Mouse (Mus musculus) layer of hippocampus, adult 9-11 months (tissue): ENCODE measurements around the gene Zfp644.
A peak's percentile ranks its signal among the peaks of the same experiment; 100 is the strongest.

Source experiments
- DNase-seq: peaks from one replicate; pipeline ENCODE4 v3.0.0; 2022

The Zfp644 gene

DNA sequence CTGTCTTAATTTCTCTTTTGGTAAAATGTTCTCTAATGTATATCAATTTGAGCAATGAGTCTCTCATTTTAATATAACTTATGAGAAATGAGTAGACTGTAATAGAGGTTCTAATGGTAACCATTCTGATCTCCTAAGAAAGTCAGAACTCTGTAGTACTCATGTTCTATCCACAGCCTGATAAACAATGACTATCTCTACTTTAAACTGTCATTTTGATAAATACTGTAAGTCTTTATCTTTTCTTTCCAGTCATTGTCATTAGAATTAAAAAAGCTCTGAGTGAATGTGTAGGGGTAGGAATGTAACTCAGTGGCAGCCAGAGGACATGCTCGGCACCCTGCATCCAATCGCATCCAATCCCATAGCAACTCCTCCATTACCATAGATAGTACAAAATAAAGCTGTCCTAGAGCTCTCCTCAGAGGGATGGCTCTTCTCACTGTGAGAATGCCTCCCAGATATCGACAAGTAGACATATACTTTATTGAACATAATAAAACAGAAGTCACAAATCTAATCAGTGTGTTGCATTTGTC lies 44.2 kb downstream of the Zfp644 start:
- no peak for DNase-seq

DNA sequence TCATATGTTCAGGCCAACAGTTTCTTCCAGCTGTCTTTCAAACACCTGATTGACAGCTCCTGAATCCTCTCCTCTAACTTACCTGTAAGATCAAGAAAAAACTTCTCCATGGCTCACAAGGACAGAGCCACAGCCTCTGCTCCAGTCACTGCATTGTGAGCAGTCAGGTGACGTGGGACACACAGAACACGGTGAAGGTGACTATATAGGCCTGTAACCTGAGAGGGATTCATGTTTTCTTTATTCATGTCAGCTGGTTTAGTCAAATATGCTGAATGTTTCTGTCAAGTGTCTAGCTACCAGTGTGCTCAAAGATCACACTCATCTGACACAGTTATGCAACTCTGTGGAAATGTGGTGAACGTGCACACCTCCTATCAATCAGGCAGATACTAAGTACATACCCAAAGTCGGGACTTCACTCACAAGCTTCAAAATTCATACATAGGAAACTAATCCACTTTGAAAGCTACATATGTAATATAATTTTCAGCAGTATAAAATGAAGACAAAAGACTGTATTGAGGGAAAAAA lies 44.8 kb downstream of the Zfp644 start:
- no peak for DNase-seq

DNA sequence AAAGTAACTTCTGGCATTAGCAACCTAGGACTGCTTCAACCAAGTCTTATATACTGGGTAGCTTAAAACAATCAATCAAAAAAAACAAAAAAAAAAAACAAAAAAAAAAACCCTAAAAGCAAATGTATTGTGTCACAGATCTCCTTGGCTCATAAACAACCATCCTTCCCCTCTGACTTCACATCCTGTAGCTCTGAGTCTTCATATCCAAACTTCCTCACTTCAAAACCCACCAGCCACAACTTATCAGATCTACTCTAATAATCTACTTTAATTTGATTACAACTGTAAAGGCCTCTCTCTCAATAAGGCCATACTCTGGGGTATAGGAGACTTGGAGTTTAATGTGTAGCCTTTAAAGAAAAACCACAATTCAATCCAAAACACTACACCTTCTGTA lies 47.1 kb downstream of the Zfp644 start:
- no peak for DNase-seq

DNA sequence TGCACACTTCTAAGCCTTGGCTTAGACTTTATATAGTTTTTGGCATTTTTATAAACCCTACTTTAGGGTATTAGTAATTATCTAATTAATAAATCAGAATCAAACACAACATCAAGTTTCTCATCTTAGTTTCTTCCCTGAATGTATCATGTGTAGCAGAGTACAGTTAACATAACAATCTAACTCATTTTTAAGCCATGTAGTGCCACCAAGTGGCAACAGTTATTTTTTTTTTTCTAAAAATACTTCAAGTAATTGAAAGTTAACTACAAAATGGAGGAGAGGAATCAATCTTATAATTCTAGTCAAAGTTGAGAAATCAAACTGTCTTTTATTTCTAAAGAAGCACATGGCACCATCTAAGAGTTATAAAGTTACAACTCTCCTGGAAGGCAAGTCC lies 47.6 kb downstream of the Zfp644 start:
- DNase-seq, result no peak

DNA sequence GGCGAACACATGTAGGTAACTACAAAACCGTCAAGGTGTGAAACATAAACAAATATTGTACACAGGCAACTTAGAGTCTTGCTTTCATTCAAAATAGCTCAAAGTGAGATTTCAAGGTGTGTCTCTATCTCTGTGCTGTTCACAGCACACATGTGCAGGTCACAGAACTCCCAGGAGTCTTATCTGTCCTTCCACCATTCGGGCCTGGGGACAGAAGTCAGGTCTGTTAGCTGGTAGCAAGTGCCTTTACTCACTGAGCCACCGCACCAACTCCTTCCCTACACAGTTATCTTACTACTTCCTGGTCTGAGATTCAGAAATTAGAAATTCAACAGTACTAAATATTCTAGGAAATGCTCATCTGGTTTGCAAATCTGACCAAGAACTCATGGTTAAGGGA lies 53.7 kb downstream of the Zfp644 start:
- DNase-seq, result no peak

DNA sequence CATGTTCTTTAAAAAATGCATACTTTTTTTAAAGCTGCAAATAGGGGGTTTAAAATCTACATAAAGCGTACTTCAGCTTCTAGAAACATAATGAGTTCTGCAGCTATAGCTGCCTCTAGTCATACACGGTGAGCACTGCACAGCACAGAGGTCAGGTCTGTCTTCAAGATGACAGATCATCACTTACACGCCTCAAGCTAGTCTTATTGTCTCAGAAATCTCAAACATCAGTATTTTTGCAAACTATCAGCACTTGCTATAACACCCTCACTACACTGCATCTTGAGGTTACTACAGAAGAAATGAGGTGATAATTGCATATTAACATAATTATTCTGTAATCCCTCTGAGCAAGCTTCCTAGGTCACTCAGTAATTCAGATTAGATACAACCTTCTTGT lies 55.2 kb downstream of the Zfp644 start:
- no peak for DNase-seq

DNA sequence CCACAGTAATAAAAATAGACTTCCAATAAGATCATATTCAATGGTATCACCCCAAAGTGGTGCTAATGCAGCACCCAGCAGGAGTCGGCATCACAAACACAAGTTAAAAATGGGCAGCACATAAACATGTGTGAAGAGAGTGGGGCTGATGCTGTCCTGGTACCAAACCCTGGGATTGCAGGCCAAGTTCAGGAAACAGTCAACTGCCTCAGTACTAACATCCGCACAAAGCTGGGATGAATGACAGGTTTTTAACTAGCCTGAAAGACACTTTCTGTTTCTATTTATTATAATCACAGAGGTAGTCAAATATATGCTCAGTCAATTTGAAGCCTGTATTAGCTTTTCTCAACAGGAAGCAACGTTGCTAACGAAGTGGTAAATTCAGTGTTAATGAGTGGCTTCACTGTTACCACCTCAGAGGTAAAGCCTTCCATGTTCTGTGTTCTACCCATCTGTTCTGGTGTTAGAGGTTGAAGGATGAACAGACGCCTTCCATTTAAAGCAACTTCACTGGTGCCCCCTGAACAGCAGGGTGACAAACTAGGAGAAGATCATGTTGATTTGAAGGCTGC lies 56.8 kb downstream of the Zfp644 start:
- no peak for DNase-seq

DNA sequence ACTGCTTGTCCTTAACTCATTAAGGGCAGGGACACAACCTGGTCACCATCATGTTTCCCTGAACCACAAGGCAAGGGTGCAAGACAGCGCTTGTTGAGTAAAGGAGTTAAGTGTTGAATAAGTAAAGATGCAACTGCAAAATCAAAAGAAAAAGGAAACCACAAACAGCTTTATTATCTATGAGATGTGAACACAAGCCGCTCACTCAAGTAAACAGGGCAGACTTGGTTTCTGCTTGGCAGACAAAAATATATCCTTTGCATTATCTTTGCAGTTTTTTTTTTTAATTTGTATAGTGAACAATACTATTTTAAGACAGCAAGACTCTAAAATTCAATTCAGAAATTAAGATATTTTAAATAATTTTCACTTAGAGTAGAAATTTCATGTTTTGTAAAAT lies 57.5 kb downstream of the Zfp644 start:
- DNase-seq, result no peak

DNA sequence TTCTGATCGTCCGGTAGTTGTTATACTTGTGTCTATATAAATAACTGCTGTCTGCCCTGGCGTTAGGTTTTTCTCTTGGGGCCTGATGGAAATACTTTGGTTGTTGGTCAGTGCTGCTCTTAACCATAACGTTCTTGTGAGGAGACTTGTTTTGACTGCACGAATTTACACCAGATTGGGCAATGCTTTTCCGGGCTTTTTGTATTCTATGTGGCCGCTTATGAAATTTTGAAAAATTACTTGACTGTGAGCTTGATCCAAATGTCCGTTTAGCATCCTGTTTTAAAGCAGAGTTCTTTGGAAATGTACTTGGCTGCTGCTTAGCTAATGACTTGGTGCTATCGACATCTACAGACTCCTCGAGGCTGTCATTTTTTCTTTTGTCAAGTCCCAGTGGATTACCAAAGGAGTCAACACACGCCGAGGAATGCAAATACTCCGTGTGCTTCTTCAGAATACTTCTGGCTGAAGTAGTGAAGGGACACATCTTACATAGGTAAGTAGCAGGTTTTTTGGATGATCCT lies 60.6 kb downstream of the Zfp644 start:
- DNase-seq, result no peak

DNA sequence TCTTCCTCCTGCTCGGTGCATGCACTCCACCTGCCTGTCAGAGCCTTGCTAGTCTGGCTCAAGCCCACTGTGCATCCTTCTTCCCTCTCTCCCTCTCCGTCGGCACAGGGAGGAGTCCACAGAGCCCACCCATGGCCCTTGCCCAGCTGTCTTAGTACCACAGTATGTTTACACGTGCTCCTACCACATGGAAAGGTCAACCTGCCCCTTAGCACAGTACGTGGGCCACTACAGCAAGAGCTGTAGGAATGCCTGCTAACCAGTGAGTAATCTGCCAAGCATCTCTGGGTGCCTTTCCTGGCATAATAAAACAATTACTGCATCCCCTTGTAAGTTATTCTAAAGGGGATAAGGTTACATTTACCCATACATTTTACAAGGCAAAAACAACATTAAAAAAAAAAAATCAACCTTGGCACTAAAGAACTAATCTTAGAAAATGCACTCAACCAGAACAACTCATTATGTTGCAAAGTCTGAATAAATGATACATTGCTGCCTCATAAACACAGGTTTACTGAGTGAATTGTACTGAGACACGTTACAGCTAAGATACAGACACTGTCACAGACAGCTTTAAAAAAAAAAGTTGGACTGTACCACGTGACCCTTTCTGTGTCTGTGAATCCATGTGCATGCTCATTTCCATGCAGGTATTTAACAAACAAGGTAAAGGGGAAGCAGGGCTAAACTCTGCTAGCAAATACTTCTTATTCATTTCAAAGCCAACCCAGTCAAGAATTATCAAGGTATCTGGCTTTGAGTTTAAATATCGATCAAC lies 68.5 kb downstream of the Zfp644 start:
- DNase-seq, result no peak

DNA sequence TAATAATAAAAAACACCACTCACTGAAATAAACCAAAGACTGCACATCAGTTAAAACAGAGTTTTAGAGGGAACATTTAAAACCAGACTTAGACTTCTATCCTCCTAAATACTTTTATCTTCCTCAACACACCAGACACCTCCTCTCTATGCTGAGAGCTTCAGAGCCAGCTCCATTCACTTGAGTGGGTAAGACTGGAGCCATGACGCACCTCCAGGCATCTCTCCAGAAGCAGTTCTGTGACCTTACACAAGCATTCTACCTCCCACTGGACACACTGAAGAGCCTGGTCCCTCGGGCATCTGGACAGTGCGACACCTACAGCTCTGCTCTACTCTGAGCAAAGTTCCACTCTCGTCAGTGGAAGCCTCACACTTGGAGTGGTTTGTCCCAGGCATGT lies 73.8 kb downstream of the Zfp644 start:
- no peak for DNase-seq

DNA sequence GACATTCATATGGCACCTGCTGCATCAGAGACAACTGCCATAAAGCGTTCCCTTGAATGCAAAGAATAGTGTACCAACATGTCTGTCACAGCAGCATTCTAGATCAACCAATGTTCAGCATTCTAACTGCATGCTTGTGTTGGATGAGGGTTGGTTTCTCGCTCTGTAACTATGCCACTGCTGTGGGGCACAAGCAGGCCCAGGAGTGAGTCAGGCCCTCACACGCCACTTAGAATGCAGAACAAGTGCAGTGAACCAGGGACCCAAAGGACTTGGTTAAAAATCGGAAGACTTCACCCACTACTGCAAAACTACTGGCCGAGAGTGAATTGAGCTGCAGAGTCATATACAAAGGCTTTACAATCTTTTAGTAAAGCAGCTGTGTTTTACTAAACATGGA lies 74.9 kb downstream of the Zfp644 start:
- DNase-seq, result no peak

DNA sequence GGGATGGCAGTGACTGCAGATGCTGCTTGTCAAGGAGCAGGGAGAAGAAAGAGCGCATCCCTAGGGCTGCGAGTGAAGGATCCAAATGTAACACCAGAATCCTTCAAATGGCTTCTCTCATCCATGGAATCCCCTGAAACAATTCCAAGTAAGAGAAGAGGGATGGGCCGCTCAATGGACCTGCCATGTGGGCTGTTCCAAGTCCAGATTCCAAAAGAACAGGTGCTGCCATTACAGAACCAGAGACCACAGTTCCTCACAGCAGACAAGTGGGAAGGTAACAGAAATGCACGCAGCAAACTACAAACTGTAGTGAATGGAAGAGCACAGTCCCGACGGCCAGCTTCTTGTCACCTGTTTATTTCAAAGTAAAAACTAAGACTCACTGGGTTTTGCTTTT lies 76.6 kb downstream of the Zfp644 start:
- DNase-seq, result no peak

DNA sequence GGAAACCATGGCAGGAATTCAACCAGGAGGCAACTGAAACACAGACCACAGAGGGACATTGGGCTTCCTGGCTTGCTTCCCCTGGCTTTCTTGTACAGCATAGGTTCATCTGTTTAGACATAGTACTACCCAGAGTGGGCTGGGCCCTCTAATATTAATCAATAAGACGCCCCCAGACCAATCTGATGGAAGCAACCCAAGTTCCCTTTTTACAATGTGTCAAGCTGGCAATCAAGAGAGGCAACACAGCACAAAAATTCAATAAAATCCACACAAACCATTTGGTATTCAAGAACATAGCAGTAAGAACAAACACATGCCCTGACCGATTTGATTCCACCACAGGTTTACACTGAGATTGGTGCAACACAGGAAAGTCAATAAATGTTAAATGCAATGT lies 82.1 kb downstream of the Zfp644 start:
- peak; percentile 64 for DNase-seq

DNA sequence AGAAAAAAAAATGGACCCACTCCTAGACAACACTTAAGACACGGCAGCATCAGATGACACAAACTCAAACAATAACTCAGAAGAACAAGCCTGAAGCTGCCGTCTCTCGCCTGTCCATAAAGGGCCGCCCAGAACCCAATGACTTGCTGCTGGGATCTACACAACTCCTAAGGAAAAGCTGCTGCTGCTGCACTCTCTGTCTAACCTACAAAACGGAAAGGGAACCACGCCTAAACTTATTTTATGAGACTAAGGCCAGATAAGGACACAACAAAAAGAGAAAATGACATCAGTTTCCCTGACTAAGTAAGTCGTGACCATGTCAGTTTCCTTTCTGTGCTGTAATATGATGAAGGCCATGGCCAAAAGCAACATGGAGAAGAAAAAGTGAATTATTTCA lies 82.5 kb downstream of the Zfp644 start:
- DNase-seq, result no peak

DNA sequence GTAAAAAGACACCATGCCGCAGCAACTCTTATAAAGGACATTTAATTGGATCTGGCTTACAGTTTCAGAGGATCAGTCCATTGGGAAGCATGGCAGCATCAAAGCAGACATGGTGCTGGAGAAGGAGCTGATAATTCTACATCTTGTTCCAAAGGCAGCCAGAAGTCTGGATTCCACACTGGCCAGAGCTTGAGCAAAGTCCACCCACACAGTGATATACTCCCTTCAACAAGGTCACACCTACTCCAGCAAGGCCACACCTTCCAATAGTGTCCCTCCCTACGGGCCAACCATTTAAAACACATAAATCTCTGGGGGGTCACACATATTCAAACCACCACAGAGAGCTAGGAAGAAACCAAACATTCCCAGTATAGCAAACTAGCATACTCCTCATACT lies 84.9 kb downstream of the Zfp644 start:
- DNase-seq, result no peak

DNA sequence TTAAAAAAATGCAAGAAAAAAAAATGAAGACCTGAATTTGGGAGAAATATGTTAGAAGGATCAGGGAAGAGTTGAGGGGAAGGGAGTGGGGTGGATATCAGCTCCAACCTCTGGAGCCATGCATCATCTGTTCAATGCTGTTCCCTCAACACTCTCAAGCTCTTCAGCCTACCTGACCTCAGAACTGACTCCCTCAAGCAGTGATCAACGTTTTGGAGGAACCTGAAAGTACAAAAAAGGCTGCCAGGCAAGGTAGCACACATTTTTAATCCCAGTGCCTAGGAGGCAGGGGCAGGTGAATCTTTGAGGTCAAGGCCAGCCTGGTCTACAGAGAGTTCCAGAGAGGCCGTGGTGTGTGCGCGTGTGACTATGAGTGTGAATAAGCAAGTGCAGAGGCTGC lies 88.3 kb downstream of the Zfp644 start, which contains the start of gene Gm17304:
Gm17304 (plus strand) TSS at position 301 of the 400 bp plus-strand sequence.
- DNase-seq, result no peak

DNA sequence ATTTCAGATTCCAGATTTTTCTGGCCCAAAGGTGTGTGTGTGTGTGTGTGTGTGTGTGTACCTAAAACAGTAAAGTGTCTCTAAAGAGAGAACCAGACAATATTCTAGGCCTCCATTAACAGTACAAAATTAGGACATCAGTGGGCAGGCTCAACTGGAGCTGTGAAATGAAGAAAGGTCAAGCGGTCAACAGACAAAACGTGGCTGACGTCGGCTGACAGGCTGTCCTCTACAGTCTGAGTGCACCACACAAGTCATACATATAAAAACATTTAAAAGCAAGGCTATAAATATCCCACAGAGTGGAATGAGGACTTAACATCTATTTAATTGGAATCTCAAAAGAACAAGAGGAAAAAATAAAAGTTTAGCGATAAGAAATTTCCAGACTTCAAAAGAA lies 90.0 kb downstream of the Zfp644 start:
- no peak for DNase-seq

DNA sequence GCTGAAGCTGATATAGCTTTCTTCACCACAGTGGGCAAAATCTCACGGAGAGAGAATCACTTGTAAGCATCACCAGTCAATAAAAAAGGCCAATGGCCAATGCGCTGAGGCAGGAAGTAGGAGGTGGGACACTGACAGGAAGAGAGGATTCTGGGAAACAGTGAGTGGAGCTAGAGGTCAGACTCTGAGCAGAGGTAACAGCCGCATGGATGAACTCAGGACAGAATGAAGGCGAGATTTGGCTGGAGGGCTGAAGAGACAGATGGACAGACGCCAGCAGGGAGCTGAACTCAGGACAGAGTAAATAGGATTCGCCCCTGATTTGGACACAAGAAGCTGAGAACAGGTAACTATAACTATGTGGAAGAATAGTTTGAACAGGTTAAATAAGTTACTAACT lies 92.0 kb downstream of the Zfp644 start:
- DNase-seq, result no peak

DNA sequence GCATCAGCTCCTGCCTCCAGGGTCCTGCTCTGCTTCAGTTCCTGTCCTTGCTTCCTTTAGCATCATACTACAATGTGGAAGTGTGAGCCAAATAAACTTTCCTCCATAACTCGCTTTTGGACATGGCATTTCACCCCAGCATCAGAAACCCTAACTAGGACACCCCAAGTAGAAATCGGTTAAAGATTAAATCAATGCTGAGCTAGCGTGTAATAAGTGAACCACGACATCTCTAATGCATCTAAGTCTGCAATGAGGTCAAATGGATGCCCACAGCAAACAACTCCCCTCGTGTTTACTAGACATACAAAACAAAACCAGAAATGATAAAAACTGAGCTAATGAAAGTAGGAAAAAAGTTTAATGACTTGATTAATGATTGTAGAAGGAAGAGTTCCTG lies 92.7 kb downstream of the Zfp644 start:
- no peak for DNase-seq

DNA sequence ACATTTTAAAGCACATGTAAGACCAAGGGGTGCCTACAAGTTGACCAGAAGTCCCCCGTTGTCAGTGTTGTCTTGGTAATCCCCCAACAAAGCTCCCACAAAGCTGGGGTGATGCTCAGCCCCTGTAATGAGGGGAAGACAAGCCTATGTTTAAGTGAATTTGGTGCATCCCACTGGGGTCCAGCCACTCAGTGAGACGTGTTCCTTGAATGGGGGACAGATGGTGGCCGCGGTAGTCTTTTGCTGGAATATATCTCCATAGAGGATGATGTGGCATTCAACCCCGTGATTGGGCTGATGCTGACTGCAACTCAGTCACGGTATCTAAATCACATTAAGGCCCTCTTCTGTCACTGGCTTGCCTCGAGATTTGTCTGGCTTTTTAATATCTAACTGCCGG lies 97.6 kb downstream of the Zfp644 start:
- peak; percentile 13 for DNase-seq

DNA sequence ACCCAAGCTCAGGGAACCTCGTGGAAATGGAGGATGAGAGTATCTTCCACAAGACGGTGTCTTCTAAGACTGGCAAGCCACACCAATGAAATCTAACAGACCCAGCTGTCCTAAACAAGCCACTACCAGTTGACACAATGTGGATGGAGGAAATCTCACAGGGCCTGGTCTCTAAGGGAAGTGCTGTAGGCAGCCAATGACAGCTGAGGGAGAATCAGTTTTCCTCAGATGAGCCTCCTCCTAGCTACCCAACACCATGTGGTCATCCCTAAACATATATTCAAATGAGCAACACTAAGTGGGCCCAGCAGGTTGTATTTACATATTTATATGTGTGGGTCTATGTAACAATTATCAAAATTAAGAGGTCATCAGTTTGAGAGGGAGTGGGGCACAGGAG lies 99.6 kb downstream of the Zfp644 start:
- DNase-seq, result no peak

DNA sequence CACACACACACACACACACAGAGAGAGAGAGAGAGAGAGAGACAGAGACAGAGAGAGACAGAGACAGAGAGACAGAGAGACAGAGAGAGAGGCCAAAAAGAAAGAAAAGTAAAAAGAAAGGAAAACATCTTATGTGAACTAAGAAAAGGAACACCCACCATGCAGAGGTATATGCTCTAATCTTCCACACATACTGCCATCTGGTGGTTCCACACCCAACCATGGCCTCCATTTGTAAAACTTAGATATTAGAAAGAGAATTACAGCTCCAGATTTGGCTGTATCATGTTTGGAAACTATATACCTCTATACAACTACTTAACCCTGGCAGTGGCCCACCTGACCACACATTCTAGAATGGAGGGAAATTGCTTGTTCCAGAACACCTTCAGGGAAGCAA lies 102.7 kb downstream of the Zfp644 start:
- no peak for DNase-seq

DNA sequence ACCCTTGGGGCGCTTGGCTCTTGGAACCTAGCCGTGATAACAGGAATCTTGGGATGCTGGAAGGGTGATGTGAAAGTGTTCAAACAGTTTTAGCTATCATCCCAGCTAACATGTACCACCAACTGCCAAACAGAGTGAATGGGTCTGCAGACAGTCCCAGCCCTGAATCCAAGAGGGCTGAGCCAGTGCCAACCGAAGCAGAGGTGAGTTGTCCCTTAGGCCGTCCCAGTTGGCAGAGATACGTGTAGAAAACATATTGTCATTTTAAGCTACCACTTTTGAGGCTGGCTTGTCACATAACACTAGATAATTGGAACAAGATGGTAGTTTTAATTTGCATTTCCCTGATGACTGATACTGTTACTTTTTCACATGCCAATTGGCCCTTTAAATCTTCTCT lies 106.4 kb downstream of the Zfp644 start:
- no peak for DNase-seq
